Mouse (Mus musculus) lung, postnatal 0 days (tissue): ENCODE measurements around the gene Dnaaf5. TPM values are rescaled to one million over a fixed set of nuclear protein-coding genes. Genes with fewer than 3 reads are reported as not detected.

Source experiments
- ATAC-seq: fragments of 200-750 bp; cut with Nextera tagmentation; 2 replicates; pipeline ENCODE4 v1.8.0; 2017; ENCODE audit warnings: moderate library complexity
- DNase-seq: peaks from one replicate; pipeline ENCODE4 v3.0.0-alpha.2; 2016; ENCODE audit warnings: low spot score
- H3K27ac ChIP-seq: fragments of 300-500 bp; sonication (generic); 2 replicates; pipeline ENCODE4 v1.5.1; 2014; ENCODE audit warnings: antibody characterized with exemption, mild to moderate bottlenecking, low read length, mixed read lengths
- H3K27me3 ChIP-seq: fragments of 300-500 bp; sonication (generic); replicated peaks from 2 replicates; pipeline ENCODE4 v1.6.1; 2014; ENCODE audit warnings: low read length, mixed read lengths; ENCODE audit not compliant: insufficient read depth
- H3K36me3 ChIP-seq: fragments of 300-500 bp; sonication (generic); 2 replicates; pipeline ENCODE4 v1.6.1; 2014; ENCODE audit warnings: low read length, mixed read lengths; ENCODE audit not compliant: insufficient read depth
- H3K4me1 ChIP-seq: fragments of 300-500 bp; sonication (generic); 2 replicates; pipeline ENCODE4 v1.6.1; 2014; ENCODE audit warnings: antibody characterized with exemption, low read depth, low read length, mixed read lengths; ENCODE audit not compliant: insufficient read depth
- H3K4me2 ChIP-seq: fragments of 300-500 bp; sonication (generic); replicated peaks from 2 replicates; pipeline ENCODE4 v1.6.1; 2014; ENCODE audit warnings: low read depth, mild to moderate bottlenecking, low read length, moderate library complexity, mixed read lengths
- H3K4me3 ChIP-seq: fragments of 300-500 bp; sonication (generic); 2 replicates; pipeline ENCODE4 v1.5.1; 2014; ENCODE audit warnings: low read depth, low read length
- H3K9ac ChIP-seq: fragments of 300-500 bp; sonication (generic); replicated peaks from 2 replicates; pipeline ENCODE4 v1.6.1; 2014; ENCODE audit warnings: low read depth, mild to moderate bottlenecking
- H3K9me3 ChIP-seq: fragments of 300-500 bp; sonication (generic); 2 replicates; pipeline ENCODE4 v1.6.1; 2016; ENCODE audit warnings: low read length, mixed read lengths
- CTCF ChIP-seq: IDR thresholded peaks from 2 replicates; pipeline ENCODE4 v1.5.1; 2016; ENCODE audit warnings: antibody characterized with exemption, mild to moderate bottlenecking
- EP300 ChIP-seq: IDR thresholded peaks from 2 replicates; pipeline ENCODE4 v1.6.1; 2016; ENCODE audit warnings: antibody characterized with exemption, mild to moderate bottlenecking, control low read depth
- WGBS: fragments of 180-500 bp; shearing (Covaris S2); extraction: QIAGEN DNeasy Blood & Tissue Kit; methylation state at CpG from one replicate; pipeline ENCODE4 v1.1.7; 2014; 5-methylcytosine and 5-hydroxymethylcytosine counted together
- polyA plus RNA-seq: library from polyadenylated mRNA; unstranded; fragments of >200 nt; fragmentation: Nextera tagmentation; extraction: Ambion mirVana; gene quantifications from 2 replicates; pipeline ENCODE4 v1.2.1, GENCODE M21; 2015

Dnaaf5 gene
- polyA plus RNA-seq, 1 experiment from 2014 or later: 2.8 TPM

DNA sequence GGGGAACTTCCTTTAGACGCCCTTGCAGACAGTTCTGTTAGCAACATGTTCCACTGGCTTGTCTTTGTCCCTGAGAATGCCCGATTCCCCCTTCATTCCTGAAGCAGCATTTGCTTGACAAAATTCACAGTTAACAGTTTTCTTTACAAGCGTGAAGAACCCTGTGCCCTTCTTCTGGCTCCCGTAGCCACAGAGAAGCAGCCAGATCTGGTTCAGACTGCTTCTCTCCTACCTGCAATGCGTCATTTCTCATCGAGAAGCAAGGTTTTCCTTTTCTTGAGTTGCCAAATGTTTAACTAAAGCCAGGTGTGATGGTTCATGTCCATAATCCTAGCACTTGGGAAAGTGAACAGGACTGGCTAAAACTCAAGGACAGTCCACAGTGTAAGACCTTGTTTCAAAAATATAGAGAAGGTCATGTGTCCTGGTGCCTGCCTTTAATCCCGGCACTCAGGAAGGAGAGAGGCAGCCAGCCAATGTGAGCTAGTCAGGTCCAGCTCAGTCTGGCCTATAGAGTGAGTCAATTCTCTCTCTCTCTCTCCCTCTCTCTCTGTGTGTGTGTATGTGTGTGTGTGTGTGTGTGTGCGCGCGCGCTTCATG, 3.4 kb upstream of the Dnaaf5 start:
- Histone ChIP-seq H3K4me1 (0 out of 2 replicates have a peak, but pooled peaks cover 7% of the 10 kb centered on the region), H3K36me3 (no peaks in the 10 kb centered on the region), H3K27ac (no peak overlapping the region), H3K4me3 (no peak overlapping the region), H3K4me2 (no peak overlapping the region), H3K9me3 (no peaks in the 10 kb centered on the region), H3K9ac (no peak overlapping the region), H3K27me3 (no peaks in the 10 kb centered on the region)
- WGBS: 88% methylated on average over 11 of the region's 11 CpGs
- DNase-seq (no peak), ATAC-seq (no peak)
- TF ChIP-seq CTCF (no peak), EP300 (no peak)

DNA sequence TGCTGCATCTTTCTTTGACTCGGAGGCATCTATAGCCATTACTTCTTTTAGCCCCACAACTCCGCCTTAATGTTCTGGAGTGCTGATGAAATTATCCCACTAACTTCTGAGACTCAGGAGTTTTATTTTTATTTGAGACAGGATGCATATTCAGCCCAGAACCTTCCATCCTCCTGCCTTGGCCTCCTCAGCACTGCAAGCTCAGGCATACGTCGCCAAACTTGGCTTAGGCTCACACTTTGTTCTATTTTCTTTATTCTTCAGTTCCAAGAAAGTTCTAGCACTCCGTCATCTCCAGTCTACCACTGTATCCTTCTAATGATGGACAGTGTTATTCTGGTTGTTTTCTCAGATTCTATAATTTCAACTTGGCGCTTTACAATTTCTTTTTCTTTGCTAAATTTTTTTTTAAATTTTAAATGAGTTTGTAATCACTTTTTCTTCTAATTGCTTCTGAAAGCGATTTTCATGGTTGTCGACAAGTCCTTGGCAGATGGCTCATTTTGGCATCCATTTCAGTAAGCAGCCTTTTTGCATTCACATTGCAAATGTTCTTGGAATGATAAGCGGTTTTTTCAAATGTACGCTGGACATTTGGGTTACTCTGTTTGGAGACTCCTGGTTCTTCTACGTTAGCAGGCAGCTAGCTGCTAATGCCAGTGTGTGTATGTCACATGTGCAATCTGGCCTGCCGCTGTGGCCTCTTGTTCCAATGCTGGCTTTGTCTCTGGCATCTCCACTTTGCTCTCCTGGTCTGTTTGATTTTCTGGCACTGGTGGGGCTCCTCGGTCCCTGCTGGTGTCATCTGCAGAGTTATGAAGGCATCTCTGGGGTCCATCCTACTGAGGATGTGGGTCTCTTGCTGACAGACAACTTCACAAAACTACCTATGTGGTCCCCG, 2.6 kb upstream of the Dnaaf5 start:
- H3K4me1 ChIP-seq: 0 out of 2 replicates have a peak, but pooled peaks cover 7% of the 10 kb centered on the region
- no peak overlapping the region for H3K4me3 ChIP-seq
- no peak for ATAC-seq
- peak overlapping the region; percentile 40; the same call in 1 of the 2 replicates for H3K27ac ChIP-seq
- no peaks in the 10 kb centered on the region for H3K9me3 ChIP-seq
- WGBS: 77% methylated on average over 14 of the region's 14 CpGs
- no peak for TF ChIP-seq EP300
- TF ChIP-seq CTCF: no peak
- H3K27me3 ChIP-seq: no peaks in the 10 kb centered on the region
- DNase-seq: peak; percentile 39
- H3K36me3 ChIP-seq: no peaks in the 10 kb centered on the region
- H3K9ac ChIP-seq: no peak overlapping the region
- H3K4me2 ChIP-seq: no peak overlapping the region

DNA sequence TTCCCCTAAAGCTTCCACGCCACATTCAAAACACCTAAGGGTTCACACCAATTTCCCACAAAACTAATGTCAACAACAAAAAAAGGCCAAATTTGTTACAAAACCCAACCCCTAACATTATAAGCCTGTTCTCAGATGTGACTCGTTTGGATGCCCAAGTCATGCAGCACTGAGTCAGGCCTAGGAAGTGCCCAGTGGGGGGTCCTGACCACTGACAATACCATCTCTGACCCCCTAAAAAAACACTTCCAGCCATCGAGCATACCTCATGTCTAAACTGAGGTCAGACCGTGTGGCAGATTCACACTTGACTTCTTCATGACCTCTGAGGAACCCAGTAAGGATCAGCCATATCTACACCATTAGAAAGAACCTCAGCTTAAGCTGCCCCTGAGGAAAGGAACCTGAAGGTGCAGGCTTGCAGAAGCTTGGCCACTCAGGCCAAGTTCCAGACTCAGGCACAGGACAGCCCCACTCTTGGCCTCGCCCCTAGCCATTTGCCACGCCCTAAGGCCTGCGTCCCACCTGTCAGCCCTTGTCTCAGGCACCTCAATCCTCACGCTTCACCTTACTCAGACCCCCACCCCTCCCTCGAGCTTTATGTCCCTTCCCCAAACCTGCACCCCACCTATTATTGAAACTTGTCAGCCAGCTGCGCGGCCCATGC, 884 bp upstream of the Dnaaf5 start:
- ATAC-seq (peak; percentile 65), DNase-seq (no peak)
- Histone ChIP-seq H3K27ac (peak overlapping the region; percentile 72), H3K9ac (no peak overlapping the region), H3K36me3 (0 out of 2 replicates have a peak, but pooled peaks cover 4% of the 10 kb centered on the region), H3K4me1 (0 out of 2 replicates have a peak, but pooled peaks cover 7% of the 10 kb centered on the region), H3K9me3 (no peaks in the 10 kb centered on the region), H3K27me3 (no peaks in the 10 kb centered on the region), H3K4me3 (peak overlapping the region; percentile 82), H3K4me2 (peak overlapping the region; percentile 54)
- no peak for TF ChIP-seq EP300
- TF ChIP-seq CTCF: no peak
- WGBS: 21% methylated on average over 11 of the region's 11 CpGs

DNA sequence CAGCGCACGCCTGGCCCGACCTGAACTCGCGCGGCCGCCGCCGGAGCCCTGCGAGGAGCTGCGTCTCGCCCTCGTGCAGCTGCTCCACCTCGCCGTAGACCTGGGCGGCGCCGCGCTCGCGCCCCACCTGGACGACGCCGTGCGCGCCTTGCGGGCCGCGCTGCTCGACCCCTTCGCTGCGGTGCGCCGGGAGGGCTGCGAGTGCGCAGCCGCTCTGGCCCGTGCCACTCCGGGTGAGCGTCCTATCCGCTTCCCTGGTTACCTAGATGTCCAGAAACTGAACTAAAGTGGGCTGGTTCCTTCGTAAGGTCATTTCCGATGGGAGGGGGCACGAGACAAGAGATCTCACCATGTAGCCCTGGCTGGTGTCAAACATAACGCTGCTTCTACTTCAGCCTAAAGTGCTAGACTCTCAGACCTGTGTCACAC, 594 bp downstream of the Dnaaf5 start:
- WGBS: under 1% methylated on average over 39 of the region's 45 CpGs
- Histone ChIP-seq H3K9me3 (no peaks in the 10 kb centered on the region), H3K4me1 (0 out of 2 replicates have a peak, but pooled peaks cover 7% of the 10 kb centered on the region), H3K4me3 (peak overlapping the region; percentile 82), H3K27ac (peak overlapping the region; percentile 52; the same call in 1 of the 2 replicates), H3K9ac (peak overlapping the region; percentile 37), H3K36me3 (0 out of 2 replicates have a peak, but pooled peaks cover 9% of the 10 kb centered on the region), H3K4me2 (peak overlapping the region; percentile 97), H3K27me3 (no peaks in the 10 kb centered on the region)
- peak; percentile 17 for ATAC-seq
- no peak for TF ChIP-seq CTCF
- TF ChIP-seq EP300: no peak
- peak; percentile 46 for DNase-seq

DNA sequence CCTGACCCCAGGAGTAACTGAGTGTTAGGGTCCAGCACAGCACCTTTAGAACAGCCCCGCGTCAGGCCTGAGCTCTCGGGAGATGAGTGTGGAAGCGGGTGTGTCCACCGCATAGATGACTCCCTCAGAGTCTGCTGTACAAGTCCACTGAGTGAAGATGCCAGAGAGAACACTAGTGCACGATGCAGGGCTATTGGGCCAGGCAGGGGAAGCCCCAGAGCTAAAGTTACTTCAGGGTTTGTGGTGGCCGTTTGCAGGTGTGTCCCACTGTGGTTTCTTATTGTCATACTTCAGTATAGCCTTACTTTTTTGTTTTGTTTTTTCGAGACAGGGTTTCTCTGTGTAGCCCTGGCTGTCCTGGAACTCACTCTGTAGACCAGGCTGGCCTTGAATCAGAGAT, 10.9 kb downstream of the Dnaaf5 start:
- Histone ChIP-seq H3K4me3 (no peak overlapping the region), H3K9me3 (no peaks in the 10 kb centered on the region), H3K27ac (no peak overlapping the region), H3K27me3 (no peaks in the 10 kb centered on the region), H3K9ac (no peak overlapping the region), H3K4me2 (no peak overlapping the region), H3K36me3 (0 out of 2 replicates have a peak, but pooled peaks cover 4% of the 10 kb centered on the region), H3K4me1 (no peaks in the 10 kb centered on the region)
- DNase-seq (no peak), ATAC-seq (no peak)
- no peak for TF ChIP-seq CTCF
- no peak for TF ChIP-seq EP300
- WGBS: 87% methylated on average over 8 of the region's 8 CpGs

DNA sequence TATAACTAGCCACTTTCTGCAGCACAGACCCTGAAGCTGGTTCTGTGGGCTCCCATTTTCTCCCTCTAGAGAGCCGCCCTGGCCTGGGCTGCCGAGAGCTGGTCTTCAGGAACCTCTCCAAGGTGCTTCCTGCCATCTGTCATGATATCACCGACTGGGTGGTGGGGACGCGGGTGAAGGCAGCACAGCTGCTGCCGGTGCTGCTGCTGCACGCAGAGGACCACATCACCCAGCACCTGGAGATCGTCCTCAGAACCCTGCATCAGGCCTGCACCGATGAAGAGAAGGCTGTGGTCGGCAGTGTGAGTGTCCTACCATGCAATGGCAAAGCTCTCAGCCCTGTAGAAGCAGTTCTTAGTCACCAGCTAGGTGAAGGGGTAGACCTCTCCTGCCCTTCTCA, 11.6 kb downstream of the Dnaaf5 start:
- H3K4me3 ChIP-seq: no peak overlapping the region
- no peaks in the 10 kb centered on the region for H3K4me1 ChIP-seq
- no peak for ATAC-seq
- 64% methylated on average over 10 of the region's 10 CpGs for WGBS
- TF ChIP-seq CTCF: no peak
- no peak for TF ChIP-seq EP300
- H3K27ac ChIP-seq: no peak overlapping the region
- no peak for DNase-seq
- no peak overlapping the region for H3K4me2 ChIP-seq
- H3K9me3 ChIP-seq: no peaks in the 10 kb centered on the region
- H3K36me3 ChIP-seq: peaks cover 4% of the 10 kb centered on the region; the same call in 1 of the 2 replicates
- H3K27me3 ChIP-seq: no peaks in the 10 kb centered on the region
- no peak overlapping the region for H3K9ac ChIP-seq
